Mouse (Mus musculus): Measurements from ENCODE around the gene Adgrg2.

- TF ChIP-seq CTCF (conservative IDR thresholded peaks at IDR 0.05; ENCODE audit: low read length) (no peak), NANOG (IDR thresholded peaks at IDR 0.05; ENCODE audit: borderline replicate concordance, low read length) (no peak), POU5F1 (IDR thresholded peaks at IDR 0.05; ENCODE audit: borderline replicate concordance, low read length) (no peak)
These were observed 103.8 kb downstream of the Adgrg2 start for GRCm38 (mm10) chrX:160494333-160494732.
